Mouse (Mus musculus) limb, embryonic 14.5 days (tissue): ENCODE measurements around the gene Nt5dc1. TPM values are rescaled to one million over a fixed set of nuclear protein-coding genes. Genes with fewer than 3 reads are reported as not detected.

Source experiments
- ATAC-seq: fragments of 200-750 bp; cut with Nextera tagmentation; 2 replicates; pipeline ENCODE4 v1.8.0; 2017; ENCODE audit warnings: low read depth, moderate number of reproducible peaks, moderate TSS enrichment; ENCODE audit not compliant: low FRiP score
- DNase-seq: peaks from one replicate; pipeline ENCODE4 v3.0.0-alpha.2; 2015; ENCODE audit warnings: low spot score
- H3K27ac ChIP-seq: fragments of 300-500 bp; sonication (generic); replicated peaks from 2 replicates; pipeline ENCODE4 v1.5.1; 2014; ENCODE audit warnings: low read depth, mild to moderate bottlenecking, low read length, moderate library complexity, mixed read lengths
- H3K27me3 ChIP-seq: fragments of 300-500 bp; sonication (generic); 2 replicates; pipeline ENCODE4 v1.6.1; 2014; ENCODE audit warnings: low read length, mixed read lengths; ENCODE audit not compliant: control insufficient read depth, insufficient read depth
- H3K36me3 ChIP-seq: fragments of 300-500 bp; sonication (generic); 2 replicates; pipeline ENCODE4 v1.6.1; 2014; ENCODE audit warnings: mild to moderate bottlenecking, low read length, moderate library complexity, mixed read lengths; ENCODE audit not compliant: control insufficient read depth, insufficient read depth
- H3K4me1 ChIP-seq: fragments of 300-500 bp; sonication (generic); 2 replicates; pipeline ENCODE4 v1.6.1; 2014; ENCODE audit warnings: antibody characterized with exemption, low read length, mixed read lengths; ENCODE audit not compliant: control insufficient read depth, insufficient read depth
- H3K4me2 ChIP-seq: fragments of 300-500 bp; sonication (generic); replicated peaks from 2 replicates; pipeline ENCODE4 v1.6.1; 2014; ENCODE audit warnings: low read depth, mild to moderate bottlenecking, low read length, moderate library complexity; ENCODE audit not compliant: severe bottlenecking
- H3K4me3 ChIP-seq: fragments of 300-500 bp; sonication (generic); replicated peaks from 2 replicates; pipeline ENCODE4 v1.5.1; 2014; ENCODE audit warnings: low read length
- H3K9ac ChIP-seq: fragments of 300-500 bp; sonication (generic); 2 replicates; pipeline ENCODE4 v1.6.1; 2014; ENCODE audit warnings: mild to moderate bottlenecking, low read depth, low read length, moderate library complexity; ENCODE audit not compliant: severe bottlenecking
- H3K9me3 ChIP-seq: fragments of 300-500 bp; sonication (generic); 2 replicates; pipeline ENCODE4 v1.6.1; 2016; ENCODE audit warnings: low read length; ENCODE audit not compliant: control insufficient read depth
- POLR2A ChIP-seq: fragments of 200-500 bp; IDR thresholded peaks from 2 replicates; pipeline ENCODE4 v1.8.0; 2012; ENCODE audit warnings: inconsistent platforms, mild to moderate bottlenecking, moderate library complexity, borderline replicate concordance; ENCODE audit not compliant: insufficient read depth, insufficient read length; ENCODE audit errors: extremely low read depth
- WGBS: fragments of 180-500 bp; shearing (Covaris S2); extraction: QIAGEN DNeasy Blood & Tissue Kit; methylation state at CpG from one replicate; pipeline ENCODE4 v1.1.7; 2014; 5-methylcytosine and 5-hydroxymethylcytosine counted together
- polyA plus RNA-seq, 2 experiments: library from polyadenylated mRNA; depleted of rRNA in 1 of 2; stranded (reverse) in 1 of 2; unstranded in 1 of 2; fragments of >200 nt; fragmentation: Nextera tagmentation in 1 of 2; extraction: Ambion mirVana in 1 of 2; gene quantifications; 2 replicates each; pipeline versions ENCODE4 v1.2.1 to v1.2.3; 2012 to 2014

Gene Nt5dc1
- polyA plus RNA-seq, 2 experiments, result 6.0 to 11.1 TPM

GRCm38 (mm10) chr10:34399267-34399666 lies 19.1 kb downstream of the Nt5dc1 start:
- H3K9me3 ChIP-seq, result no peaks in the 10 kb centered on the region
- no peak overlapping the region for H3K27ac ChIP-seq
- TF ChIP-seq POLR2A, result no peak
- no peaks in the 10 kb centered on the region for H3K27me3 ChIP-seq
- H3K4me3 ChIP-seq, result no peak overlapping the region
- H3K4me1 ChIP-seq, result no peaks in the 10 kb centered on the region
- DNase-seq (no peak), ATAC-seq (no peak)
- H3K36me3 ChIP-seq, result peaks cover 25% of the 10 kb centered on the region
- H3K9ac ChIP-seq, result no peak overlapping the region
- H3K4me2 ChIP-seq, result no peak overlapping the region

DNA sequence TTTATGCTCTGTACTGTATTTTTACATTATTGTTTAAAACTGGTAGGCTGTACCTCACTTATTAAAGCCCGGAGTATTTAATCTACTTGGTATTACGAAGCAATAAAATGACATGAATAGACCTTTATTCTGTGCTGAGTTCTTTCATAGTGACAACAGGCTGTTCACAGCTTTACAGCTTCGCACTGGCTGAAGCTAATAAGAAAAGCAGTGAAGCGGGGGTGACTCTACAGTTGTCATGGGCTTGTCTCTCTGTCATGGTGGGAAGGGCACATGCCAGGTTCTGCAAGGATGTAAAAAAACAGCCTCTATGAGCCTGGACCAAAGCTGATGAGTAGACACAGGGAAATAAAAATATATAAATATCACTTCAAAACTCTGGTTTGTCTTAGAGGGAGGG lies 21.4 kb downstream of the Nt5dc1 start:
- Histone ChIP-seq H3K27ac (no peak overlapping the region), H3K4me2 (no peak overlapping the region), H3K4me3 (no peak overlapping the region), H3K9me3 (no peaks in the 10 kb centered on the region), H3K27me3 (no peaks in the 10 kb centered on the region), H3K9ac (no peak overlapping the region), H3K36me3 (peaks cover 4% of the 10 kb centered on the region; the same call in 1 of the 2 replicates), H3K4me1 (no peaks in the 10 kb centered on the region)
- TF ChIP-seq POLR2A, result no peak
- ATAC-seq (no peak), DNase-seq (no peak)
- WGBS, result 67% methylated on average over 4 of the region's 4 CpGs

- 51% methylated on average over 8 of the region's 8 CpGs for WGBS
- TF ChIP-seq POLR2A, result no peak
These were observed 28.7 kb downstream of the Nt5dc1 start, which contains the start of gene Col10a1 for GRCm38 (mm10) chr10:34389681-34390080. Gene Col10a1 (plus strand): TSS chr10:34389981.

DNA sequence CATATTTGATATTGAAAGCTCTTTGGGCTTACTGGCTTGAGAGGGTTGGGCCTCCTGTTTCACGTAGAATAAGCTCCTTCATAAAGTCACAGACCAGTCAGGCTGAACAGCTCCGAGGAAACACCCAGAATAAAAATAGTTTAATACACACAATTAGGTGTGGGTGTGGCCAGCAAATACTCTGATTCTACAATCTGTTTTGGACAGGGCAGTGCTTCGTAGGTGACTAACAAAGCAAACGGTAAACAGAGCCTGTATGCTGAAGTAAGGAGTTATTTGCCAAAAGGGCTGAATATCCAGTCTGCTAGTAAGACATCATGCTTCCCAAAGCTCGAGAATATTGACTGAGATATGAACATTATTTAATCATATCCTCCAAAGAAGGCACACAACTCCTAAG lies 32.7 kb downstream of the Nt5dc1 start:
- Histone ChIP-seq H3K27me3 (no peaks in the 10 kb centered on the region), H3K36me3 (no peaks in the 10 kb centered on the region), H3K4me2 (no peak overlapping the region), H3K9ac (no peak overlapping the region), H3K4me1 (no peaks in the 10 kb centered on the region), H3K27ac (no peak overlapping the region), H3K9me3 (no peaks in the 10 kb centered on the region), H3K4me3 (no peak overlapping the region)
- no peak for DNase-seq
- no peak for ATAC-seq
- TF ChIP-seq POLR2A, result no peak
- WGBS, result 77% methylated on average over 5 of the region's 5 CpGs

More at GRCm38 (mm10) chr10:34389681-34390080, 28.7 kb downstream of the Nt5dc1 start, which contains the start of gene Col10a1:
- H3K27ac ChIP-seq, result no peak within 1 kb of the TSS
- no peaks in the 10 kb centered on the region for H3K4me1 ChIP-seq
- no peak within 1 kb of the TSS for H3K4me3 ChIP-seq
- no peak within 1 kb of the TSS for H3K4me2 ChIP-seq
- ATAC-seq (no peak), DNase-seq (no peak)
- no peaks in the 10 kb centered on the region for H3K27me3 ChIP-seq
- H3K36me3 ChIP-seq, result no peaks in the 10 kb centered on the region
- H3K9ac ChIP-seq, result no peak within 1 kb of the TSS
- H3K9me3 ChIP-seq, result no peaks in the 10 kb centered on the region

DNA sequence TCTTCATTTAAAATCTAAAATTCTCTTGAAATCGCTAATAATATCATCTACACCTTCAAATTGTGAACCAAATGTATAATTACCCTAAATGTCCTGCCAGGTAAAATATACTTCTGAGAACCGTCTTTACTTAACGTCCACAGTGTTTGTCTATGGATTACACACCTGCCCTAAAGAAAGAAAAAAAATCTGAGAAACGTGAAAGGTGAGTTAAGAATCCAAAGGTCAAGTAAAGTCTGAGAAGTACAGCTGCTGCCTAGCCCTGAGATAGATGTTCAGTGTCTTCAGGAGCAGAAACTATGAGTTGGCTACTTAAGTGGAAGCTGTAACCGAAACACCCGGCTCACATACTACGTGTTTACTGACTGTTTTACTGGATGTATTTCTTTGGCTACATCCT lies 45.0 kb downstream of the Nt5dc1 start:
- Histone ChIP-seq H3K4me3 (no peak overlapping the region), H3K4me1 (no peaks in the 10 kb centered on the region), H3K36me3 (no peaks in the 10 kb centered on the region), H3K27me3 (no peaks in the 10 kb centered on the region), H3K27ac (no peak overlapping the region), H3K4me2 (no peak overlapping the region), H3K9ac (no peak overlapping the region), H3K9me3 (no peaks in the 10 kb centered on the region)
- DNase-seq (no peak), ATAC-seq (no peak)
- no peak for TF ChIP-seq POLR2A
- 81% methylated on average over 7 of the region's 7 CpGs for WGBS

DNA sequence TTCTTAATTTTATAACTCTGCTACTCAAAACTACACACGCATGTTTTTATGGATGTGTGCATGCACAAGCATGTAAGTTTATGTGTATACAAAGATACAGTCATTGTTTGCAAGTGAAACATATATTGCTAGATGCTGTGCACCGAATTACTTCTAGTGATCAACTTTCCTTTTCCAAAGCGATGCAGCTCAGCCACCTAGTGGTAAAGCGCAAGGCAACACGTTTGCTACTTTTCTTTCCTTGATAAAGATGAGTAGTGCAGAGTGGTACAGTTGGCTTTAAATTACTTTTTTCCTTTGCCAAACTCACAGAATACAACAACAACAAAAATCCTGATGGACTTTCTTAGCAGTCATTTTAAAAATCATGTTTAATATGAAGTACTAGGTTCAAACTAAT lies 50.2 kb downstream of the Nt5dc1 start:
- no peak overlapping the region for H3K27ac ChIP-seq
- 63% methylated on average over 5 of the region's 5 CpGs for WGBS
- no peak overlapping the region for H3K4me3 ChIP-seq
- no peak overlapping the region for H3K4me2 ChIP-seq
- no peaks in the 10 kb centered on the region for H3K9me3 ChIP-seq
- no peak overlapping the region for H3K9ac ChIP-seq
- H3K4me1 ChIP-seq, result no peaks in the 10 kb centered on the region
- ATAC-seq, result no peak
- no peak for TF ChIP-seq POLR2A
- no peaks in the 10 kb centered on the region for H3K27me3 ChIP-seq
- H3K36me3 ChIP-seq, result no peaks in the 10 kb centered on the region
- DNase-seq, result no peak
